Comparison of ENCODE assay signal across 9 mouse cellular contexts in genomic region chr3:90537905-90538296, GRCm38 (mm10). TPM values are rescaled to one million over a fixed set of nuclear protein-coding genes. Genes with fewer than 3 reads are reported as not detected.
DNase-seq lines count a peak whose midpoint lies in the region; ATAC-seq and TF ChIP-seq lines count a peak whose summit lies in the region.
"Had no signal": no experiment of that assay in that cellular context is flagged by ENCODE, and none has a peak within 500 bp of the region (broad histone marks: within the 10 kb centered on the region; RNA-seq: fewer than 3 reads in every experiment).

No protein-coding gene starts in this region.

- peak overlapping the region; percentile 27 for H3K4me2 ChIP-seq in embryonic facial prominence, embryonic 13.5 days
- peak overlapping the region; percentile 48 for H3K4me2 ChIP-seq in kidney, embryonic 16.5 days (replicated peaks; ENCODE audit: low read depth, low read length)
- H3K4me2 ChIP-seq in stomach, embryonic 16.5 days (ENCODE audit: low read depth, low read length): peak overlapping the region; percentile 51
- H3K4me2 ChIP-seq: midbrain, embryonic 15.5 days had no signal

- no peak for TF ChIP-seq POLR2A in thymus, adult 2 months (IDR thresholded peaks at IDR 0.05; ENCODE audit: control insufficient read depth, extremely low read depth, insufficient read depth, low read length, poor library complexity)

- H3K27ac ChIP-seq in embryonic facial prominence, embryonic 13.5 days: peak overlapping the region; percentile 52
- no peak overlapping the region for H3K27ac ChIP-seq in embryonic facial prominence, embryonic 10.5 days (replicated peaks)
- H3K27ac ChIP-seq in kidney, embryonic 16.5 days (ENCODE audit: low read length): peak overlapping the region; percentile 96
- no peak overlapping the region for H3K27ac ChIP-seq in thymus, adult 2 months (ENCODE audit: control insufficient read depth, insufficient read depth, low read length)
- peak overlapping the region; percentile 86 for H3K27ac ChIP-seq in stomach, embryonic 16.5 days (ENCODE audit: low read length)
- H3K27ac ChIP-seq: midbrain, embryonic 15.5 days had no signal

- peaks cover 17% of the 10 kb centered on the region for H3K4me1 ChIP-seq in embryonic facial prominence, embryonic 13.5 days
- peaks cover 36% of the 10 kb centered on the region for H3K4me1 ChIP-seq in embryonic facial prominence, embryonic 10.5 days
- peaks cover 36% of the 10 kb centered on the region for H3K4me1 ChIP-seq in kidney, embryonic 16.5 days (ENCODE audit: insufficient read depth, low read length)
- no peaks in the 10 kb centered on the region for H3K4me1 ChIP-seq in thymus, adult 2 months (replicated peaks; ENCODE audit: control insufficient read depth, insufficient read depth, low read length)
- H3K4me1 ChIP-seq in stomach, embryonic 16.5 days (ENCODE audit: control insufficient read depth, insufficient read depth, low read length): peaks cover 13% of the 10 kb centered on the region; the same call in 1 of the 2 replicates

- H3K9me3 ChIP-seq in embryonic facial prominence, embryonic 13.5 days: no peaks in the 10 kb centered on the region
- no peaks in the 10 kb centered on the region for H3K9me3 ChIP-seq in embryonic facial prominence, embryonic 10.5 days
- no peaks in the 10 kb centered on the region for H3K9me3 ChIP-seq in kidney, embryonic 16.5 days (ENCODE audit: low read length)
- no peaks in the 10 kb centered on the region for H3K9me3 ChIP-seq in stomach, embryonic 16.5 days (replicated peaks; ENCODE audit: control insufficient read depth, low read length)
- H3K9me3 ChIP-seq: midbrain, embryonic 15.5 days had no signal

- no peaks in the 10 kb centered on the region for H3K36me3 ChIP-seq in embryonic facial prominence, embryonic 13.5 days
- H3K36me3 ChIP-seq in embryonic facial prominence, embryonic 10.5 days (replicated peaks): no peaks in the 10 kb centered on the region
- H3K36me3 ChIP-seq in kidney, embryonic 16.5 days (ENCODE audit: insufficient read depth, low read length): no peaks in the 10 kb centered on the region
- H3K36me3 ChIP-seq in thymus, adult 2 months (ENCODE audit: control insufficient read depth, insufficient read depth, low read length): no peaks in the 10 kb centered on the region
- H3K36me3 ChIP-seq in stomach, embryonic 16.5 days (ENCODE audit: control insufficient read depth, insufficient read depth, low read length): no peaks in the 10 kb centered on the region
- H3K36me3 ChIP-seq: midbrain, embryonic 15.5 days had no signal

- ATAC-seq in embryonic facial prominence, embryonic 13.5 days (ENCODE audit: insufficient number of reproducible peaks, insufficient read depth, low FRiP score, low TSS enrichment, low read depth): no peak; the same call in 1 of the 2 replicates
- ATAC-seq in kidney, embryonic 16.5 days (ENCODE audit: low FRiP score, low TSS enrichment): no peak
- peak; percentile 48; the same call in 1 of the 2 replicates for ATAC-seq in stomach, embryonic 16.5 days (ENCODE audit: insufficient read depth, low FRiP score)
- ATAC-seq: midbrain, embryonic 15.5 days had no signal

- no peaks in the 10 kb centered on the region for H3K27me3 ChIP-seq in embryonic facial prominence, embryonic 13.5 days
- peaks cover 24% of the 10 kb centered on the region for H3K27me3 ChIP-seq in embryonic facial prominence, embryonic 10.5 days (replicated peaks; ENCODE audit: low read depth, poor library complexity, severe bottlenecking)
- no peaks in the 10 kb centered on the region for H3K27me3 ChIP-seq in kidney, embryonic 16.5 days (ENCODE audit: insufficient read depth, low read length)
- no peaks in the 10 kb centered on the region for H3K27me3 ChIP-seq in thymus, adult 2 months (ENCODE audit: control insufficient read depth, insufficient read depth, low read length)
- no peaks in the 10 kb centered on the region for H3K27me3 ChIP-seq in stomach, embryonic 16.5 days (ENCODE audit: control insufficient read depth, insufficient read depth, low read length)
- H3K27me3 ChIP-seq: midbrain, embryonic 15.5 days had no signal

- DNase-seq in embryonic facial prominence, embryonic 10.5 days (ENCODE audit: low spot score): no peak
- no peak for DNase-seq in kidney, postnatal 36 days
- DNase-seq in thymus, adult 2 months: no peak
- no peak for DNase-seq in thymus, postnatal 25 days
- DNase-seq in ovary, postnatal 36 days (ENCODE audit: low spot score): no peak

- H3K9ac ChIP-seq in embryonic facial prominence, embryonic 13.5 days: peak overlapping the region; percentile 40; the same call in 1 of the 2 replicates
- H3K9ac ChIP-seq in kidney, embryonic 16.5 days (replicated peaks; ENCODE audit: low read length): peak overlapping the region; percentile 69
- H3K9ac ChIP-seq in stomach, embryonic 16.5 days (ENCODE audit: low read length): peak overlapping the region; percentile 63
- H3K9ac ChIP-seq: midbrain, embryonic 15.5 days had no signal

- 0 out of 2 replicates have a peak overlapping the region, but pooled peaks have one; percentile 1 for H3K4me3 ChIP-seq in embryonic facial prominence, embryonic 13.5 days
- H3K4me3 ChIP-seq in embryonic facial prominence, embryonic 10.5 days: no peak overlapping the region
- H3K4me3 ChIP-seq in kidney, embryonic 16.5 days (ENCODE audit: low read length): peak overlapping the region; percentile 41
- H3K4me3 ChIP-seq in thymus, adult 2 months (ENCODE audit: control insufficient read depth, insufficient read depth, low read length): peak overlapping the region; percentile 2; the same call in 1 of the 2 replicates
- H3K4me3 ChIP-seq in stomach, embryonic 16.5 days (replicated peaks; ENCODE audit: low read length): peak overlapping the region; percentile 35
- H3K4me3 ChIP-seq: midbrain, embryonic 15.5 days had no signal

- WGBS in embryonic facial prominence, embryonic 13.5 days: 62% methylated on average over 5 of the region's 5 CpGs
- WGBS in embryonic facial prominence, embryonic 10.5 days: 75% methylated on average over 5 of the region's 5 CpGs
- 66% methylated on average over 5 of the region's 5 CpGs for WGBS in kidney, embryonic 16.5 days
- WGBS in thymus, adult 2 months: 88% methylated on average over 5 of the region's 5 CpGs
- WGBS in stomach, embryonic 16.5 days: 63% methylated on average over 5 of the region's 5 CpGs

- TF ChIP-seq CTCF in thymus, adult 2 months (IDR thresholded peaks at IDR 0.05; ENCODE audit: borderline replicate concordance, control insufficient read depth, extremely low read depth, insufficient read depth, low read length, poor library complexity): no peak

RNA-seq across cellular contexts. Expression of gene S100a16, which starts 0.8 kb away (rescaled TPM):
- polyA plus RNA-seq in embryonic facial prominence, embryonic 13.5 days (2015; fragmentation: Nextera tagmentation; extraction: Ambion mirVana): 95.0 and 96.5 TPM in 2 replicates
- 32.9 and 34.7 TPM in 2 replicates for polyA plus RNA-seq in embryonic facial prominence, embryonic 10.5 days (2016; fragmentation: Nextera tagmentation; extraction: Ambion mirVana)
- polyA plus RNA-seq in kidney, embryonic 16.5 days (2015; fragmentation: Nextera tagmentation; extraction: Ambion mirVana): 214 and 232 TPM in 2 replicates
- 45.4 and 69.6 TPM in 2 replicates for polyA plus RNA-seq in thymus, adult 2 months (2012; rRNA removed)
- polyA plus RNA-seq in stomach, embryonic 16.5 days (2015; fragmentation: Nextera tagmentation; extraction: Ambion mirVana): 407 and 487 TPM in 2 replicates

RNA-seq across cellular contexts. Expression of gene S100a14, which starts 11.2 kb away (rescaled TPM):
- 22.7 and 25.5 TPM in 2 replicates for polyA plus RNA-seq in embryonic facial prominence, embryonic 13.5 days (2015; fragmentation: Nextera tagmentation; extraction: Ambion mirVana)
- not detected in 2 replicates for polyA plus RNA-seq in embryonic facial prominence, embryonic 10.5 days (2016; fragmentation: Nextera tagmentation; extraction: Ambion mirVana)
- polyA plus RNA-seq in kidney, embryonic 16.5 days (2015; fragmentation: Nextera tagmentation; extraction: Ambion mirVana): 7.5 and 7.9 TPM in 2 replicates
- 8.7 and 11.3 TPM in 2 replicates for polyA plus RNA-seq in thymus, adult 2 months (2012; rRNA removed)
- polyA plus RNA-seq in stomach, embryonic 16.5 days (2015; fragmentation: Nextera tagmentation; extraction: Ambion mirVana): 149 and 199 TPM in 2 replicates

RNA-seq across cellular contexts. Expression of gene S100a3, which starts 22.5 kb away (rescaled TPM):
- 0.44 and 0.62 TPM in 2 replicates for polyA plus RNA-seq in embryonic facial prominence, embryonic 13.5 days (2015; fragmentation: Nextera tagmentation; extraction: Ambion mirVana)
- polyA plus RNA-seq in embryonic facial prominence, embryonic 10.5 days (2016; fragmentation: Nextera tagmentation; extraction: Ambion mirVana): 0.44 TPM in 1 of 2 replicates, not detected in the other
- polyA plus RNA-seq in kidney, embryonic 16.5 days (2015; fragmentation: Nextera tagmentation; extraction: Ambion mirVana): 0.12 and 0.44 TPM in 2 replicates
- 7.4 and 14.0 TPM in 2 replicates for polyA plus RNA-seq in thymus, adult 2 months (2012; rRNA removed)
- polyA plus RNA-seq in stomach, embryonic 16.5 days (2015; fragmentation: Nextera tagmentation; extraction: Ambion mirVana): 2.6 and 5.0 TPM in 2 replicates
- polyA plus RNA-seq: midbrain, embryonic 15.5 days had no signal

RNA-seq across cellular contexts. Expression of gene S100a13, which starts 23.7 kb away (rescaled TPM):
- 24.2 and 26.7 TPM in 2 replicates for polyA plus RNA-seq in embryonic facial prominence, embryonic 13.5 days (2015; fragmentation: Nextera tagmentation; extraction: Ambion mirVana)
- polyA plus RNA-seq in embryonic facial prominence, embryonic 10.5 days (2016; fragmentation: Nextera tagmentation; extraction: Ambion mirVana): 8.3 and 8.5 TPM in 2 replicates
- 43.4 and 45.8 TPM in 2 replicates for polyA plus RNA-seq in kidney, embryonic 16.5 days (2015; fragmentation: Nextera tagmentation; extraction: Ambion mirVana)
- 59.1 and 83.0 TPM in 2 replicates for polyA plus RNA-seq in thymus, adult 2 months (2012; rRNA removed)
- 37.3 and 44.1 TPM in 2 replicates for polyA plus RNA-seq in stomach, embryonic 16.5 days (2015; fragmentation: Nextera tagmentation; extraction: Ambion mirVana)

RNA-seq across cellular contexts. Expression of gene S100a1, which starts 23.7 kb away (rescaled TPM):
- polyA plus RNA-seq in embryonic facial prominence, embryonic 13.5 days (2015; fragmentation: Nextera tagmentation; extraction: Ambion mirVana): 13.5 and 16.5 TPM in 2 replicates
- 5.7 and 6.4 TPM in 2 replicates for polyA plus RNA-seq in embryonic facial prominence, embryonic 10.5 days (2016; fragmentation: Nextera tagmentation; extraction: Ambion mirVana)
- polyA plus RNA-seq in kidney, embryonic 16.5 days (2015; fragmentation: Nextera tagmentation; extraction: Ambion mirVana): 116 and 122 TPM in 2 replicates
- 54.7 and 122 TPM in 2 replicates for polyA plus RNA-seq in thymus, adult 2 months (2012; rRNA removed)
- 85.3 and 99.1 TPM in 2 replicates for polyA plus RNA-seq in stomach, embryonic 16.5 days (2015; fragmentation: Nextera tagmentation; extraction: Ambion mirVana)

Comparison
In these comparisons a context has a peak if more than half of its experiments do, and no peak if none do; other contexts are left out.
1. H3K27ac ChIP-seq: peak in embryonic facial prominence, embryonic 13.5 days (single experiment), kidney, embryonic 16.5 days (single experiment) and stomach, embryonic 16.5 days (single experiment); none in embryonic facial prominence, embryonic 10.5 days (single experiment) and thymus, adult 2 months (single experiment).
2. Peak in every context shown above with its lines, with median percentiles within 50 percentile points of each other: H3K4me2 ChIP-seq and H3K9ac ChIP-seq.